Mouse (Mus musculus): ENCODE data around the gene Zfp445. TPM values are rescaled to one million over a fixed set of nuclear protein-coding genes. Genes with fewer than 3 reads are reported as not detected.

Gene Zfp445
- polyA plus RNA-seq (2012; rRNA removed) = 158 and 183 TPM in 2 replicates

DNA sequence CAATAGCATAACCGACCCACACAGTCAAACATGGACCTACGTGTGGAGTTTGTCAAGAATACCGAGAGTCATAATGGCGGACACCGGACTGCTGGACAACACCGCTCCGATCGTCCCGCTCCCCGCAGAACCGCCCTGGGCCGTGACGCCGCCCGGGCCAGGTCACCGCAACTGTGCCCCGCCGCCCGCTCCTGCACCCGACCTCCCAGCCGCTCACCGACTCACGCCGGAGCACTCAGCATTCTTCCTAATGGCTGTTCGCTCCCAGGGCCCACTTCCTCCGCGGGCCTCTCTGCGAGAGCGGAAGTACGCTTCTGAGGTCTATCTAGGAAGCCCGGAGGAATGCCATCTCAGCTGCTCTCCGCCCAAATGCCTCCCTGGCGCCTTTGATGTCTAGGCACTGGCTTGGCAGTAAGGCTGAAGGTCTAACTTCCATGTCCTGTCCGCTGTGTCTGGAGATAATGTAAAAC lies at the start of gene Zfp445:
Zfp445 (minus strand) TSS at position 310 of the 470 bp plus-strand sequence.
- Histone ChIP-seq H3K27ac (ENCODE audit: insufficient read depth, low read length) (peak within 1 kb of the TSS; percentile 42; the same call in 1 of the 2 replicates), H3K4me1 (ENCODE audit: control insufficient read depth, insufficient read depth, low read length) (peaks cover 6% of the 10 kb centered on the region; the same call in 1 of the 2 replicates), H3K27me3 (ENCODE audit: control insufficient read depth, insufficient read depth, low read length) (no peaks in the 10 kb centered on the region), H3K4me3 (replicated peaks; ENCODE audit: insufficient read depth, low read depth, low read length) (peak within 1 kb of the TSS; percentile 69)
- under 1% methylated on average over 34 of the region's 34 CpGs for WGBS
- no peak for TF ChIP-seq CTCF (IDR thresholded peaks at IDR 0.05; ENCODE audit: borderline replicate concordance, insufficient read depth, low read depth, low read length)
- TF ChIP-seq POLR2A (IDR thresholded peaks at IDR 0.05; ENCODE audit: borderline replicate concordance, insufficient read depth, low read length) = peak; percentile 68; the same call in 1 of the 2 replicates
- peak; percentile 83 to 85 for DNase-seq

- WGBS = 7% methylated on average over 32 of the region's 32 CpGs
- H3K27ac ChIP-seq (ENCODE audit: insufficient read depth, low read length) = peak overlapping the region; percentile 6; the same call in 1 of the 2 replicates
- no peaks in the 10 kb centered on the region; the same call in 1 of the 2 replicates for H3K4me1 ChIP-seq (ENCODE audit: control insufficient read depth, insufficient read depth, low read length)
- TF ChIP-seq POLR2A (IDR thresholded peaks at IDR 0.05; ENCODE audit: borderline replicate concordance, insufficient read depth, low read length) (peak; percentile 59; the same call in 1 of the 2 replicates), CTCF (IDR thresholded peaks at IDR 0.05; ENCODE audit: borderline replicate concordance, insufficient read depth, low read depth, low read length) (no peak)
- no peaks in the 10 kb centered on the region for H3K27me3 ChIP-seq (ENCODE audit: control insufficient read depth, insufficient read depth, low read length)
- peak overlapping the region; percentile 62 for H3K4me3 ChIP-seq (replicated peaks; ENCODE audit: insufficient read depth, low read depth, low read length)
- DNase-seq = peak; percentile 83
Observed at GRCm38 (mm10) chr9:122902717-122903535, 37.1 kb upstream of the Zfp445 start.

- DNase-seq = no peak
- TF ChIP-seq POLR2A (IDR thresholded peaks at IDR 0.05; ENCODE audit: borderline replicate concordance, insufficient read depth, low read length) (no peak), CTCF (IDR thresholded peaks at IDR 0.05; ENCODE audit: borderline replicate concordance, insufficient read depth, low read depth, low read length) (no peak)
- Histone ChIP-seq H3K27me3 (ENCODE audit: control insufficient read depth, insufficient read depth, low read length) (no peaks in the 10 kb centered on the region), H3K27ac (ENCODE audit: insufficient read depth, low read length) (no peak overlapping the region), H3K4me1 (ENCODE audit: control insufficient read depth, insufficient read depth, low read length) (no peaks in the 10 kb centered on the region; the same call in 1 of the 2 replicates), H3K4me3 (replicated peaks; ENCODE audit: insufficient read depth, low read depth, low read length) (no peak overlapping the region)
- 97% methylated on average over 2 of the region's 2 CpGs for WGBS
Observed at GRCm38 (mm10) chr9:122901047-122901446, 35.2 kb upstream of the Zfp445 start.

DNA sequence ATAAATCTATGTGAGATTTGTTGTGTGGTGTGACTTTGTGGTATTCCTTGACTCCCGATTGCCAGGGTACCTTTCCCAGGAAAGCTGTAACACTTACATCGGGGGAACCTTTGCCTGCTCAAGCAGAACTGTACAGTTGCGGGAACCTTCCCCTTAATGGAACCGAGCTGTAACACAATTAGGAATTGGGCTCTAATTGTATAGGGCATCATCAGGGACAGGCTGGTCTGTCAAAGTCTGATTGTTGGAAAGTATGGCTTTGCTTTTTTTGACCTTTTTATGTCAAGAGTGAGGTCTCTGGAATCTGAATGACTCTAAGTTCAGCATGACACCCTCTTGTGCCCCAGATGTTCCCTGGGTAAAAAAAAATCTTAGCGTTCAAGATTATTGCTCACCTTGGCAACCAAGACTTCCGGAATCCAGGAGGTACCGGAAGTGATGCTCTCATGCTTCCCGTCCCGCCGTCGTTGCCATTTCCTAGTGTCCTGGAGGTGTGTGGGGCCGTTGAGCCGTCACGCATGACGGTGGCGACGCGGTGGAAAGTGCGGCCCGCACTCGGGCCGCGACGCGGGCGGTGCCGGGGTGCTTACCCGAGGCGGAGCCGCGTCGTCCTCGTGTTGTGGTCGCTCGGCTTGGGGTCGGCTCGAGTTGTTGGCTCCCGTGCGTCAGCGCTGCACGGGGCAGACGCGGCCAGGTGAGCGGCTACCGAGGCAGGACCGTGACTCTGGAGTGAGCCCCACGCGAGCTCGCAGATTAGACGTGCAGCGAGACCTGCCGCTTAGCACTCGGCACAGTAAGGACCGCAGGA lies 20.8 kb upstream of the Zfp445 start:
- WGBS = 6% methylated on average over 54 of the region's 54 CpGs
- Histone ChIP-seq H3K4me3 (replicated peaks; ENCODE audit: insufficient read depth, low read depth, low read length) (peak overlapping the region; percentile 52), H3K4me1 (ENCODE audit: control insufficient read depth, insufficient read depth, low read length) (no peaks in the 10 kb centered on the region), H3K27me3 (ENCODE audit: control insufficient read depth, insufficient read depth, low read length) (no peaks in the 10 kb centered on the region), H3K27ac (ENCODE audit: insufficient read depth, low read length) (peak overlapping the region; percentile 17; the same call in 1 of the 2 replicates)
- DNase-seq = peak; percentile 74 to 76
- TF ChIP-seq CTCF (IDR thresholded peaks at IDR 0.05; ENCODE audit: borderline replicate concordance, insufficient read depth, low read depth, low read length) (no peak), POLR2A (IDR thresholded peaks at IDR 0.05; ENCODE audit: borderline replicate concordance, insufficient read depth, low read length) (peak; percentile 54; the same call in 1 of the 2 replicates)

GRCm38 (mm10) chr9:122885385-122885784 lies 19.6 kb upstream of the Zfp445 start, which contains the start of gene Zkscan7:
Gene Zkscan7, plus strand, starts transcription at chr9:122885685.
- no peaks in the 10 kb centered on the region for H3K4me1 ChIP-seq (ENCODE audit: control insufficient read depth, insufficient read depth, low read length)
- TF ChIP-seq CTCF (IDR thresholded peaks at IDR 0.05; ENCODE audit: borderline replicate concordance, insufficient read depth, low read depth, low read length) = no peak
- TF ChIP-seq POLR2A (IDR thresholded peaks at IDR 0.05; ENCODE audit: borderline replicate concordance, insufficient read depth, low read length) = no peak
- WGBS = 89% methylated on average over 3 of the region's 3 CpGs
- peak within 1 kb of the TSS; percentile 52 for H3K4me3 ChIP-seq (replicated peaks; ENCODE audit: insufficient read depth, low read depth, low read length)
- no peak for DNase-seq
- H3K27me3 ChIP-seq (ENCODE audit: control insufficient read depth, insufficient read depth, low read length) = no peaks in the 10 kb centered on the region
- H3K27ac ChIP-seq (ENCODE audit: insufficient read depth, low read length) = no peak within 1 kb of the TSS

DNA sequence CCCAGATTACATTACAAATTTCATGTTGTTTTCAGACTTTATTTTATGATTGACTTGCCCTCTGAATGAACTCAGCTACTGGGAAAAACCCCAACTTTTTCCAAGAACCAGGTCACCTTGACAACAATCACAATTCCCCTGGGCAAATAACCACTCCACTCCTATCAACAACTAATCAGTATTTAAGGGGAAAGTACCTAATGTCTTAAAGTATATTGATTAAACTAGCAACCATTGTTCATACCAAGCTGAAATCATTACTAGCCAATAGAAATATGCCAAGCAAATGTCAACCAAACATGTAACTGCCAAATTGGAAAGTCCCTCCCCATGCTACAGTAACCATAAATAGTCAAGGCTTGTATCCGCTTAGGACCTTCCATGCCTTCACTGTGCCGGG lies 9.3 kb upstream of the Zfp445 start:
- Histone ChIP-seq H3K4me3 (replicated peaks; ENCODE audit: insufficient read depth, low read depth, low read length) (no peak overlapping the region), H3K27ac (ENCODE audit: insufficient read depth, low read length) (no peak overlapping the region), H3K4me1 (ENCODE audit: control insufficient read depth, insufficient read depth, low read length) (no peaks in the 10 kb centered on the region), H3K27me3 (ENCODE audit: control insufficient read depth, insufficient read depth, low read length) (no peaks in the 10 kb centered on the region; the same call in 1 of the 2 replicates)
- no peak for DNase-seq
- TF ChIP-seq CTCF (IDR thresholded peaks at IDR 0.05; ENCODE audit: borderline replicate concordance, insufficient read depth, low read depth, low read length) (no peak), POLR2A (IDR thresholded peaks at IDR 0.05; ENCODE audit: borderline replicate concordance, insufficient read depth, low read length) (no peak)
- 95% methylated on average over 2 of the region's 2 CpGs for WGBS

DNA sequence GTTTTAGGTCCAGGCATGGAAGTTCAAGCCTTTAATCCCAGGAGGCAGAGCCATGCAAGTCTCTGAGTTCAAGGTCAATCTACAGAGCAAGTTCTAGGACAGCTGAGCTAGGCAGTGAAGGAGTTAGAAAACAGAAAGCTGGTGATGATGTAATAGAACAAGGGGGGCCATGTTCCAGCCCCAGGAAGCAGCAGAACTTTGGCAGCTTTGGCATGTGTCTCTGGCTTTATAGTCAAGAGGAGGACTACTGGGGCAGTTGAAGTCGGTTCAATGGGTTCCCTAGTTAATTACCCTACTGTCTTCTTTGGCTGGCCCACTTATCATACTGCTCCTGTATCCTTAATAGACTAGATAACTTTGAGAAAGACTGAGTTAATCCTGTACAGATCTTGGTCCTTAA lies 8.8 kb upstream of the Zfp445 start:
- Histone ChIP-seq H3K27ac (ENCODE audit: insufficient read depth, low read length) (no peak overlapping the region), H3K27me3 (ENCODE audit: control insufficient read depth, insufficient read depth, low read length) (no peaks in the 10 kb centered on the region; the same call in 1 of the 2 replicates), H3K4me3 (replicated peaks; ENCODE audit: insufficient read depth, low read depth, low read length) (no peak overlapping the region), H3K4me1 (ENCODE audit: control insufficient read depth, insufficient read depth, low read length) (no peaks in the 10 kb centered on the region)
- DNase-seq = no peak
- 65% methylated on average over 1 of the region's 1 CpGs for WGBS
- TF ChIP-seq POLR2A (IDR thresholded peaks at IDR 0.05; ENCODE audit: borderline replicate concordance, insufficient read depth, low read length) (no peak), CTCF (IDR thresholded peaks at IDR 0.05; ENCODE audit: borderline replicate concordance, insufficient read depth, low read depth, low read length) (no peak)

All from cerebellum, adult 2 months (tissue).